Mouse (Mus musculus) myocyte (in vitro differentiated cells): ENCODE data around the gene Ctsd.

ENCODE experiments used
- CEBPB ChIP-seq: IDR thresholded peaks from 2 replicates; pipeline ENCODE4 v1.6.1; 2011; ENCODE audit warnings: mild to moderate bottlenecking, moderate library complexity; ENCODE audit not compliant: poor library complexity, insufficient read depth, severe bottlenecking
- E2F4 ChIP-seq: IDR thresholded peaks from one replicate; pipeline ENCODE4 v1.6.1; 2011; ENCODE audit warnings: mild to moderate bottlenecking, control low read depth, moderate library complexity; ENCODE audit not compliant: insufficient read depth
- MAX ChIP-seq: IDR thresholded peaks from one replicate; pipeline ENCODE4 v1.6.1; 2011; ENCODE audit warnings: low read depth, mild to moderate bottlenecking, control low read depth
- MYOD1 ChIP-seq, 3 experiments: IDR thresholded peaks; one replicate each; pipeline ENCODE4 v1.6.1; 2011; ENCODE audit warnings: control low read depth in 2 of 3, low read depth in 2 of 3, mild to moderate bottlenecking in 2 of 3, moderate library complexity in 1 of 3; ENCODE audit not compliant: insufficient read length in 2 of 3, control insufficient read depth in 1 of 3
- MYOG ChIP-seq, 3 experiments: IDR thresholded peaks; one replicate each; pipeline ENCODE4 v1.6.1; 2011; ENCODE audit warnings: control low read depth in 2 of 3, low read depth in 2 of 3, mild to moderate bottlenecking in 2 of 3; ENCODE audit not compliant: insufficient read length in 2 of 3, control insufficient read depth in 1 of 3, insufficient read depth in 1 of 3
- POLR2A ChIP-seq: IDR thresholded peaks from one replicate; pipeline ENCODE4 v1.6.1; 2011; ENCODE audit warnings: low read depth, mild to moderate bottlenecking, control low read depth, moderate library complexity; ENCODE audit not compliant: insufficient read length
- REST ChIP-seq: IDR thresholded peaks from one replicate; pipeline ENCODE4 v1.6.1; 2011; ENCODE audit warnings: mild to moderate bottlenecking, control low read depth, moderate library complexity; ENCODE audit not compliant: insufficient read depth, insufficient read length
- TCF12 ChIP-seq: IDR thresholded peaks from one replicate; pipeline ENCODE4 v1.6.1; 2011; ENCODE audit warnings: mild to moderate bottlenecking, control low read depth; ENCODE audit not compliant: poor library complexity, insufficient read depth, severe bottlenecking

- TF ChIP-seq REST (no peak), POLR2A (no peak), CEBPB (no peak), MYOG (IDR thresholded peaks at IDR 0.05; ENCODE audit: control insufficient read depth in 1 of 3, insufficient read depth in 1 of 3, insufficient read length in 2 of 3, low read depth in 2 of 3) (no peak), MAX (no peak), TCF12 (no peak), MYOD1 (IDR thresholded peaks at IDR 0.05; ENCODE audit: control insufficient read depth in 1 of 3, insufficient read length in 2 of 3, low read depth in 2 of 3) (peak in 1 of 3 experiments; percentile 15), E2F4 (no peak)
Observed at GRCm38 (mm10) chr7:142371398-142371767, 16.5 kb downstream of the Ctsd start.
